Mouse (Mus musculus) adrenal gland, adult (tissue): ENCODE results near the gene Dlgap4.
A peak's percentile ranks its signal among the peaks of the same experiment; 100 is the strongest.
"Not testable (repeated sequence)": the region's sequence is repeated elsewhere in the genome, so short reads cannot be mapped to it uniquely, and the experiment has no call there.

ENCODE experiments used
- DNase-seq, 2 experiments: peaks; one replicate each; pipeline ENCODE4 v3.0.0; 2022 to 2023; ENCODE audit warnings: low spot score in 1 of 2; ENCODE audit not compliant: inconsistent age in 2 of 2

Dlgap4 gene

DNA sequence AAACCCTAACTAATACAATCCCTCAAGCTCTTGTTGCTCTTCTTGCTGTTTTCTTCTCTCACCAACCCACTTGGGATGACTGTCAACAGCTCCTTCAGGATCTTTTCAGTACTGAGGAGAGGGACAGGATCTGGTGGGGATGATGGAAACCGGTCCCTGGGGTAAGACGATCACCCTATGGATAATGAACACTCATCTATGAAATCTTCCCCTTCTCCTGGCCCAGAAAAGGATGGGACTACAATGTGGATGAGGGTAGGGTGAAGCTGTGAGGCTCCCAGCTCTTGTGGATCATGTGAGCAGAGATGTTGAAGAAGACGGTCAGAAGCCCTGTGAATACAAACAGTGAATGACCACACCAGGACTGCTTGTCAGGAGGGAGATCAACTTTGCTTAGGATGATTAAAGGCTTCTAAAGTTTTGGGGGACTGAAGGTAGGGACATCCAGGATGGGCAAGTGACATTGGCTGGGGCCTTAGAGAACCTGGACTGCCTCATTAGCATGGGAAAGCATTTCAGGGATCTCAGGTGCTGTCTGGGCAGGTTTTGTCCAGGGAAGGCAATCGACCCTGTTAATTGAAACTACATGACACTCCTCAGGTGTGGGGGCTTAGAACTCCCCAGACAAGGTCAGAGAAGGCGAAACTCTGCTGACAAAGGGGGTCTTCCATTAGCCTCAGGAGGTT is 173.7 kb downstream of the Dlgap4 start:
- DNase-seq = no peak

GRCm38 (mm10) chr2:156787776-156788105 is 174.2 kb downstream of the Dlgap4 start:
- peak in 1 of 2 experiments; percentile 54 for DNase-seq

DNA sequence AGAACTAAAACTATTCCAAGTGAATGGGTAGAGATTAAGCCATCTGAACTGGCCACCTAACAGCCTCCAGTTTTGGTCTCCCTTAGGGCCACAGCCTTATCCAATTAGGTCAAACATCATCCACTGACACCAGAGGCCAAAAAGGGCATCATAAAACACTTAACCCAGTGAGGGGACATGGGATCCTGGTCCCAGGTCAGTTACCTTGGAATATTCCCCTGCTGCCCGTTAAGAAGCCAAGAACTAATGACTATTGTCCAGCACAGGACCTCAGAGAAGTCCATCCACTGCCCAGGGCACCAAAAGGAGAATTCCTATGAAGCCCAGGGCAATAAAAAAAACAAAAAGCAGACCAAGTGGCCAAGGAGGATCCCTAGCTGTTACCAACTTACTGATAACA is 175.3 kb downstream of the Dlgap4 start:
- no peak for DNase-seq

DNA sequence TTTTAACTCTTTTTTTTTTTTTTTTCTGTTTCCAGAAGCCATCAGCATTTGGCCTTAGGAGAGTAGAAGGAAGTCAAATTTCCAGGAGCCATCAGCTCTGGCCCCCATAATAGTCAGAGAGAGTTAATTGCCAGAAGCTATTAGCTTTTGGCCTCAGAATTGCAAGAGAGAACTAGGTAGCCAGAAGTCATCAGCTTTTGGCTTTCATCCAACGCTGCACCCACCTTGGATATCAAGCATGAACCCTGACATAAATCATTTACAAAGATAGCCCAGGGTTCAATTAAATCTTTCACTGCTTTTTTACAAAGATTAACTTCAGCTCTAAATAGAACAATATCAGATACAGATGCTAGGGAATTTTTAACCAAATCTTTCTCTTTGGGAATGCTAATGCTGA is 185.0 kb downstream of the Dlgap4 start:
- DNase-seq = no peak

DNA sequence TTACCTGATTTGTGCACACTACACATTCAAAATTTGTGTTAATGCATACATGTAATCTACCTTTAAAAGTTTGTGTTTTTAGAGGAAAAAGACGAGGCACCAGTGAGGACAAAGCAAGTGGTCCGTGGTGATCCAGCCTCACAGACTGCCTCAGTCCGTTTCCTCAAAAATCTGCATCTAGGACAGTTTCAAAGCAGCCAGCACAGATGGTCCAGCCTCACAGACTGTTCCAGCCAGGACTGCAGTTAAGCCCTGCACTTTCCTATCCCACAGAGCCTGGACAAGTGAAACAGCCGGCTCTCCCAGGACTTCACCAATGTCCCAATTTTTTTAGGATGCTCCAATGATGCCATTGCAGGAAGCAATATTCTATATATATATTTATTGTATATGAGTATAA is 187.5 kb downstream of the Dlgap4 start:
- no peak for DNase-seq

DNA sequence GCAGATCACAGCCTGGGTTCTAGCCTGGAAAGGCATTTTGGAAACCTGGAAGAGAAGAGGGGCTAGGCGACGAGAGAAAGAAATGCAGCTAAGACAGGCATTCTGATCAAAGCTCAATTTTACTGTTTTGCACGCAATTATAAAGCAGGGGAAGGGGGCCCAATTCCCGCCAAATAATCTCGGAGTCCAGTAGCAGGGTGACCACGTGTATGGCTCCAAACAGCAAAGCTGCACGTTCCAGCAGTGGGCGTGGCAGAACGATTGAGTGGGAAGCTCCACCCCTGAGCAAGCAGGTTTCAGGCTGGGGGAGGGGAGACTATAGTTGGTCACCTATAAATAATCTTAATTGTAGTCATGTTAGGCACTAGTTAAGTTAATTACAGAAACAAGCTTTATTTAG is 188.6 kb downstream of the Dlgap4 start:
- not testable (repeated sequence) for DNase-seq

GRCm38 (mm10) chr2:156803698-156804372 is 190.3 kb downstream of the Dlgap4 start:
- DNase-seq = no peak

DNA sequence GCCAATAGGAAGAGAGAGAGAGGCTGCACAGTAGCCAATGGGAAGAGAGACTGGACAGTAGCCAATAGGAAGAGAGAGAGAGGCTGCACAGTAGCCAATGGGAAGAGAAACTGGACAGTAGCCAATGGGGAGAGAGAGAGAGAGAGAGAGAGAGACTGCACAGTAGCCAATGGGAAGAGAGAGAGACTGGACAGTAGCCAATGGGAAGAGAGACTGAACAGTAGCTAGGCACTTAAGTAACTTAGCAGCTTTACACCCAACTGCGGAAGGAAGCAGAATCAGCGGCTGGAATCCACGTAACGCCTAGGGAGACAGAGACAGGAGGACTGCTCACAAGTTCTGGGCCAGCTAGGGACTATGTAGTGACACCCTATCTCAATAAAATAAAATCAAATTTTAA is 191.1 kb downstream of the Dlgap4 start:
- DNase-seq = no peak

GRCm38 (mm10) chr2:156806886-156807285 is 193.4 kb downstream of the Dlgap4 start:
- DNase-seq = no peak

DNA sequence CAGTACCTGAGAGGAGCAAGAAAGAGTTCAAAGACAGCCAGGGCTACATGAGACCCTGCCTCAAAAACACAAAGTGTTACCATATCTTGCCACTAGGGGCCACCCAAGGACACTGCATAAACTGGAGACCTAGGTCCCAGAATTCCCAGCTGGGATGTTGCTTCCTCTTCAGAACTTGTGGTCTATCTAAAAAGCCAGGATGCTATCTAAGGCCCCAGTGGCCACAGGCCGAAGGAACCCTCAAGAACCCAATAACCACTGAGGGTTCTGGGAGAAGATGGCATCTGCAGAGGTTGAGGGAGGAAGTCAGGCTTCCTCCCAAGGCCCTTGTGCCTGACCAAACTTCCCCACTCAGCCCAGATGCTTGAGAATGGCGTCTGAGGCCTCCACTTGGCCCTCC is 196.1 kb downstream of the Dlgap4 start:
- DNase-seq = peak; percentile 39 to 87

DNA sequence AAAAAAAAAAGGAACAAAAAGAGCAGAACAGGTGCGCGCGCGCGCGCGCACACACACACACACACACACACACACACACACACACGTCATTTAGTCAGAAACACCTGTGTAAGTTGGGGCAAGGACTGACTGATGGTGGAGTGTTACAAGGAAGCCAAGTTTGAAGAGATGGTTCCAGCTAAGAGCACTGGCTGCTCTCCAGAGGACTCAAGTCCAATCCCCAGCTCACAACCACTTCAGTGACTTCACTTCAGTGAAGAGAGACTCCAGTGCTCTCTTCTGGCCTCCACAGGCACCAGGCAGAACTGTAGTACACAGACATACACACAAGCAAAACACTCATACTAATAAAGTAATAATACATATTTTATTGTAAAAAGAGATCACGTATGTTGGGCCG is 197.2 kb downstream of the Dlgap4 start:
- DNase-seq = no peak

DNA sequence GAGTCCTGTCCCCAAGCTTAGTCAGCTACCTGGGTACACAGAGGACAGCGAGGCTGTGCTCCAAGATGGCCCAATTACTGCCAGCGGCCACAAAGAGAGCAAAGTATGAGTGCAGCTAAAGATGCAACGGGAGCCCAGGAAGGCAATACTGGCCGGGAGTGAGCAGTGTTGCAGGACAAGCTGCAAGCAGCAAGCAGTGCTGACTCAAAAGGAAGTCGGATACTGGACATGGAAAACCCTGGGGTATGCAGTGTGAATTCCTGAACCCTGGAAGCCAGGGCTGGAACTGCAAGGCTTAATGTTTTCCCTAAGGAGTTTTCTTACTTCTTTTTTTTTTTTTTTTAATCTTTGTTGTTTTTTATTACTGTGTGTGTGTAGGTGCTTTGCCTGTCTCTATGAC is 198.1 kb downstream of the Dlgap4 start:
- no peak for DNase-seq
